Mouse (Mus musculus): ENCODE data around the gene Miga1. TPM values are rescaled to one million over a fixed set of nuclear protein-coding genes. Genes with fewer than 3 reads are reported as not detected.
"Not testable (repeated sequence)": the region's sequence is repeated elsewhere in the genome, so short reads cannot be mapped to it uniquely, and the experiment has no call there.

The Miga1 gene
- polyA plus RNA-seq, 1 experiment from 2014 or later, result 25.8 TPM

DNA sequence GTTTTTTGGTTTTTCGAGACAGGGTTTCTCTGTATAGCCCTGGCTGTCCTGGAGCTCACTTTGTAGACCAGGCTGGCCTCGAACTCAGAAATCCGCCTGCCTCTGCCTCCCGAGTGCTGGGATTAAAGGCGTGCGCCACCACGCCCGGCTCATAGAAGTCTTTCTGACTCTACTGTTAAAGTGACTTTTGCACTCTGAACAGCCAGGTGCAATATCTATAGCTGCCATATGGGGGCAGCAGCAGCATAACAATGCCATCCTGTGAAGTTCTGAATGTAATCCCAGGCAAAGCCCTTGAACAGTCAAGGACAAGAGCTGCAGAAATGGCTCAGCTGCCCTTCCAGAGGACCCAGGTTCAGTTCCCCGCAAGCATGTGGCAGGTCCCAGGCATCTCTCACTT, 80.8 kb downstream of the Miga1 start:
- H3K4me2 ChIP-seq (replicated peaks), result not testable (repeated sequence)
- ATAC-seq (ENCODE audit: low FRiP score, low read depth), result peak; percentile 75

DNA sequence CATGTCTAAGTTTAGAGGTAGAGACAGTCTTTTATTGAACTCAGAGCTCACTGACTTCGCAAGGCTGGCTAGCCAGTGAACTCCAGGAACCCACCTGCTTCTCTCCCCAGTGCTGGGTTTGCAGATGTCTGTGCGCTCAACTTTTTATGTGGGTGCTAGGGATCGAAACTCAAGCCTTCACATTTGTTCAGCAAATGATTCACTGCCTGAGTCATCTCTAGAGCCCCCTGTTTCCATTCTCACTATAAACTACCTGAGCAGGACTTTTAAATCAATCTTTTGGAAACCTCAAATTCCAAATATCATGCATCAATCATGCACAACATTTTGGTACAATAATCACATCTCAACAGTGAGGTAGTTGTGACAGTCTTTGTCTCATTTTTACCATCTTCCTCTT, 82.7 kb downstream of the Miga1 start:
- no peak overlapping the region for H3K27ac ChIP-seq (replicated peaks)
- H3K4me1 ChIP-seq, result peaks cover 5% of the 10 kb centered on the region
- no peaks in the 10 kb centered on the region for H3K9me3 ChIP-seq
- no peak for ATAC-seq (ENCODE audit: low FRiP score, low read depth)
- no peak overlapping the region for H3K4me3 ChIP-seq
- H3K4me2 ChIP-seq (replicated peaks), result no peak overlapping the region
- no peaks in the 10 kb centered on the region for H3K36me3 ChIP-seq
- no peak overlapping the region for H3K9ac ChIP-seq (replicated peaks)
- 85% methylated on average over 3 of the region's 3 CpGs for WGBS
- peaks cover 15% of the 10 kb centered on the region for H3K27me3 ChIP-seq

More for the DNA sequence above, 80.8 kb downstream of the Miga1 start:
- not testable (repeated sequence) for H3K4me3 ChIP-seq; H3K9me3 ChIP-seq; H3K27ac ChIP-seq (replicated peaks); H3K4me1 ChIP-seq; H3K36me3 ChIP-seq; H3K9ac ChIP-seq (replicated peaks)
- 54% methylated on average over 8 of the region's 9 CpGs for WGBS
- peaks cover 31% of the 10 kb centered on the region for H3K27me3 ChIP-seq

DNA sequence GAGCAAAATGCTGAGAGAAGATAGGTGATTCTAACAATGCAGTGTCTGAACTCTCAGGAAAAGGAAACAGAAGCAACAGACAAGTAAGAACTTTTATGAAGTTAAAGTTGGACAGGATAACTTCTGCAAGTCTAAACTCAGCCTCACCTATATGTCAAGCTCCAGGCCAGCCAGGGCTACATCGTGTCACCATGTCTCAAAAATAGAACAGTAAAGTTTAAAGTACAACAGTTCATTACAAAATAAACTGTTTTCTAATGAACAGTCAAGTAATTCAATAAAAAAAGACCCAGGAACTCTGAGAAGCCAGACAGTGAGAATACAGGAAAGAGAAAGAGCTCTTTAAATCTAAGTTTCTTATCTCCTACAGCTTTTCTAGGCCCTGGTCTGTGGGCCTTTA, 89.7 kb downstream of the Miga1 start:
- Histone ChIP-seq H3K4me2 (replicated peaks) (no peak overlapping the region), H3K9me3 (no peaks in the 10 kb centered on the region), H3K27me3 (no peaks in the 10 kb centered on the region), H3K9ac (replicated peaks) (no peak overlapping the region), H3K4me1 (no peaks in the 10 kb centered on the region), H3K4me3 (no peak overlapping the region), H3K27ac (replicated peaks) (no peak overlapping the region), H3K36me3 (no peaks in the 10 kb centered on the region)
- no peak for ATAC-seq (ENCODE audit: low FRiP score, low read depth)
- 82% methylated on average over 1 of the region's 1 CpGs for WGBS

DNA sequence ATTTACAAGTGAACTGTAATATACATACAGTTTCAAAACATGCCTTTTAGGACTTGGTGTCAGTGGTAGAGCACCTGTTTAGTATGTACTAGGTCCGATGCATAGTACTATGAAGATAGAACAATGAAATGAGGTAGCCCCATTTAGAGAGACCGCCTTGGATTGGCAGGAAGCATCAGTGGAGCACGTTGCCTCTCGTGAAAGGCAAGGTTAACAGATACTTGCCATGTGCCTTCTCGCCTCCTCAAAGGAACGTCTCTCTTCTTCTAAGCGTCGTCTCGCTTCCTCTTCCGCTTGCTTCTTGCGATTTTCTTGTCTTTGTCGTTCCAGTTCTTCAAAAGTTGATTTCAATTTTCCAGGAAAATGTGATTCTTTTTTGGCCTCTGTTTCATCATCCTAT, 92.5 kb downstream of the Miga1 start:
- Histone ChIP-seq H3K4me3 (no peak overlapping the region), H3K27me3 (no peaks in the 10 kb centered on the region), H3K36me3 (no peaks in the 10 kb centered on the region), H3K9me3 (no peaks in the 10 kb centered on the region), H3K9ac (replicated peaks) (no peak overlapping the region), H3K4me1 (no peaks in the 10 kb centered on the region), H3K27ac (replicated peaks) (no peak overlapping the region), H3K4me2 (replicated peaks) (no peak overlapping the region)
- no peak for ATAC-seq (ENCODE audit: low FRiP score, low read depth)
- WGBS, result 93% methylated on average over 12 of the region's 12 CpGs

DNA sequence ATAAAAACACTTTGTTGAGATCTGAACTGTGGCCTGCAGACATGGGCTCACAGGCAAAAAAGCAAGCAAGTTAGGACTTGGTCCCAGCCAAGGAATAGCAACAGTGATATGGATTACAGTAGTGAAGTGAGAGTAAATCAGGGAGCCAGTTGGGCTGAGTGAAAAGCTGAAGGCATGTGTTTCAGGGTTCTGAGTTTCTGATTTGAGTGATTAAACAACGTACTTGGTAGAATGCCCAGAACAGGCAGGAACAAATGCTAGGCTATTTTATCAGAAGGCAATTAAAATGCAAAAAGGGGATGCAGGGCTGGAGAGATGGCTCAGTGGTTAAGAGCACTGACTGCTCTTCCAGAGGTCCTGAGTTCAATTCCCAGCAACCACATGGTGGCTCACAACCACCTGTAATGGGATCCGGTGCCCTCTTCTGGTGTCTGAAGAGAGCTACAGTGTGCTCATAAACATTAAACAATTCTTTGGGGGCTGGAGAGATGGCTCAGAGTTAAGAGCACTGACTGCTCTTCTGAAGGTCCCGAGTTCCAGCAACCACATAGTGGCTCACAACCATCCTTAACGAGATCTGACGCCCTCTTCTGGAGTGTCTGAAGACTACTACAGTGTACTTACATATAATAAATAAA, 94.8 kb downstream of the Miga1 start:
- H3K9ac ChIP-seq (replicated peaks), result no peak overlapping the region
- H3K27me3 ChIP-seq, result no peaks in the 10 kb centered on the region
- 0 out of 2 replicates have a peak, but pooled peaks cover 3% of the 10 kb centered on the region for H3K36me3 ChIP-seq
- no peak overlapping the region for H3K4me3 ChIP-seq
- no peak for ATAC-seq (ENCODE audit: low FRiP score, low read depth)
- H3K4me1 ChIP-seq, result no peaks in the 10 kb centered on the region
- H3K9me3 ChIP-seq, result no peaks in the 10 kb centered on the region
- H3K27ac ChIP-seq (replicated peaks), result no peak overlapping the region
- 81% methylated on average over 5 of the region's 5 CpGs for WGBS
- no peak overlapping the region for H3K4me2 ChIP-seq (replicated peaks)

DNA sequence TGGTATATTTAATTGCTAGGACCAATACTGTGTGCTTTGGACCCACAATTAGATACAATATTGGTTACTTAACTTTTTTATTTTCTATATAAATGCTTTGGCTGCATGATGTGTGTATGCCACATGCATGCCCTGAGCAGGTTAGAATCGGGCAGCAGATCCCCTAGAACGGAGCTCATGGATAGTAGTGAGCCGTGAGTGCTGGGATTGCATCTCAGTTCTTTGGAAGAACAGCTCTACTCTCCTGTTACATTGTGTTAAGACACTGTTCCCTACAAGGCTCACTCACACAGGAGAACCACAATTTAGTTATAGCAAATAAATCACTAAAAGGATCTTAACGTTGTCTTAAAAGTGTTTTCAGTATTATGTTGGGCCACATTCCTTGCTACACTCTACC, 96.9 kb downstream of the Miga1 start:
- WGBS, result 82% methylated on average over 4 of the region's 4 CpGs
- H3K9ac ChIP-seq (replicated peaks), result no peak overlapping the region
- no peak overlapping the region for H3K4me3 ChIP-seq
- peaks cover 12% of the 10 kb centered on the region for H3K36me3 ChIP-seq
- no peaks in the 10 kb centered on the region for H3K27me3 ChIP-seq
- no peaks in the 10 kb centered on the region for H3K9me3 ChIP-seq
- ATAC-seq (ENCODE audit: low FRiP score, low read depth), result no peak
- H3K4me1 ChIP-seq, result no peaks in the 10 kb centered on the region
- H3K27ac ChIP-seq (replicated peaks), result no peak overlapping the region
- H3K4me2 ChIP-seq (replicated peaks), result no peak overlapping the region

DNA sequence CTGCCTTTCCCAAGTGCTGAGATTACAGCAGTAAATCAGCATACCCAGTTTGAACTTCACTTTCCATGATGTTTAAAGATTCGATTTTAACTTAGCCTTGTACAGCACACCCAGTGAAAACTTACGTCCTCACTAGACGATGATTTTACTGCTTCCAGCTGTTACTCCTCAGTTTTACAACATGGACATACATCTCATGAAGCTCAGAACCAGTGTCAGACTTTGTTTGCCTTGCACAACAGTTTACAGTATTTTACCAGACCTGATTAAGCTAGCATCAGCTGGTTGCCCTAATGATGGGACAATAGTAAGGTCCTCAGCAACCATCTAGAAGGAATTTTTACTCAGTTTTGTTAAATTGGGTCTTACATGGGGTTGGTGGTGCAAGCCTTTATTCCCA, 99.1 kb downstream of the Miga1 start:
- no peak for ATAC-seq (ENCODE audit: low FRiP score, low read depth)
- 87% methylated on average over 3 of the region's 3 CpGs for WGBS
- Histone ChIP-seq H3K4me1 (no peaks in the 10 kb centered on the region), H3K9ac (replicated peaks) (no peak overlapping the region), H3K4me2 (replicated peaks) (no peak overlapping the region), H3K36me3 (peaks cover 21% of the 10 kb centered on the region), H3K9me3 (no peaks in the 10 kb centered on the region), H3K27me3 (no peaks in the 10 kb centered on the region), H3K4me3 (no peak overlapping the region), H3K27ac (replicated peaks) (no peak overlapping the region)

DNA sequence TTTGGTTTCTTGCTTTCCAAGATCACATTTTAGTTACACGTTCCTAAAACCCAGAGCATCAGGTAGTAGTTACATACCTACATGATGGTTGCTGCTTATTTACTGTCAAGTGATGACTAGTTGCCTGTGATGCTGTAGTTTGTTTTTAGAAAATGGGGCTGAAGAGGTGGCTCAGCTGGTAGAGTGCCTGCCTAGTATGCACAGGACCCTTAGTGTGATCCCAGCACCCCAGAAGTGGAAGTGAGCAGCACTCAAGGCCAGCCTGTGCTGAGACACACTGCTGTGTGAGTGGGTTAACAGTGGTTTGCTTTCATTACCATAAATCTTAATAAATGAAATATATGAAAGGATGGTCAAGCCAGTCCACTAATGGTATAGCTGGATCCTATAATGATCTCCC, 100.6 kb downstream of the Miga1 start:
- Histone ChIP-seq H3K4me1 (no peaks in the 10 kb centered on the region), H3K27me3 (no peaks in the 10 kb centered on the region), H3K9me3 (no peaks in the 10 kb centered on the region), H3K36me3 (peaks cover 31% of the 10 kb centered on the region), H3K4me2 (replicated peaks) (no peak overlapping the region), H3K4me3 (no peak overlapping the region), H3K9ac (replicated peaks) (no peak overlapping the region), H3K27ac (replicated peaks) (no peak overlapping the region)
- WGBS, result 100% methylated on average over 1 of the region's 1 CpGs
- no peak for ATAC-seq (ENCODE audit: low FRiP score, low read depth)

DNA sequence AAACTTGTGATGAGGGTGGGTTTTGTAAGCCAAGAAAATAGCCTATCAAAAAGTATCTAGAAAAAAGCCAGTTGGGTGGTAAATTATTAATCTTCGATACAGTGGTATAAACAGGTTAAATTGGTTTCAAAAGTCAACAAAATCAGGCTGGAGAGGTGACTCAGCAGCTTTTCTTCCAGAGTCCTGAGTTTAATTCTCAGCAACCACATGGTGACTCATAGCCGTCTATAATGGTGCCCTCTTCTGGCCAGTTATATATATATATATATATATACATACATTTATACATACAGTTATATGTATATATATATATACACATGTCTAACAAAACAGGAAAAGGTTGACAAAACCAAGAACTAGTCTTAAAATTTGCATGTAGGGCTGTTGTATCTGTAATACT, 101.4 kb downstream of the Miga1 start:
- H3K36me3 ChIP-seq, result peaks cover 38% of the 10 kb centered on the region
- no peaks in the 10 kb centered on the region for H3K27me3 ChIP-seq
- H3K4me1 ChIP-seq, result no peaks in the 10 kb centered on the region
- no peak overlapping the region for H3K9ac ChIP-seq (replicated peaks)
- ATAC-seq (ENCODE audit: low FRiP score, low read depth), result peak; percentile 25; the same call in 1 of the 2 replicates
- WGBS, result 65% methylated on average over 2 of the region's 2 CpGs
- no peak overlapping the region for H3K27ac ChIP-seq (replicated peaks)
- no peaks in the 10 kb centered on the region for H3K9me3 ChIP-seq
- H3K4me2 ChIP-seq (replicated peaks), result no peak overlapping the region
- no peak overlapping the region for H3K4me3 ChIP-seq

DNA sequence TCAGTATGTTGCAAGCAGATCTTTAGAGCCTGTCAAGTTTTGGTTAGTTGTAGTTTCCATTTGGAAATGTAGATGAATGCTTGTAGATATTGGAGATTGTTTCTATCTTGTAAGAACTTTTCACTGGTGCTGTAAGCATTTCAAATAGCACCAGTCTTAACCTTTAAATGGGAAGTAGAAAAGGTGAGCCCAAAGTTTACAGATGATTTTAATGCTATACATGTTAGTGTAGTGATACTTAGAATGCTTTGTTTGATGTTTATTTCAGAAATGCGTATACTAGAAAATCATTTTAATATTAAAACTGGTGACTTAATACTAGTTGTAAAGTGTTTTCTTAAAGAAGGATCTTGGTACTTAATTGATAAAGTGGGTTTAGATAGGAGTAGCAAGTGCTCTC, 104.4 kb downstream of the Miga1 start:
- Histone ChIP-seq H3K9me3 (no peaks in the 10 kb centered on the region), H3K9ac (replicated peaks) (no peak overlapping the region), H3K27ac (replicated peaks) (no peak overlapping the region), H3K4me3 (no peak overlapping the region), H3K4me1 (no peaks in the 10 kb centered on the region), H3K4me2 (replicated peaks) (no peak overlapping the region), H3K27me3 (no peaks in the 10 kb centered on the region), H3K36me3 (peaks cover 54% of the 10 kb centered on the region)
- no peak for ATAC-seq (ENCODE audit: low FRiP score, low read depth)
- WGBS, result 98% methylated on average over 1 of the region's 1 CpGs

DNA sequence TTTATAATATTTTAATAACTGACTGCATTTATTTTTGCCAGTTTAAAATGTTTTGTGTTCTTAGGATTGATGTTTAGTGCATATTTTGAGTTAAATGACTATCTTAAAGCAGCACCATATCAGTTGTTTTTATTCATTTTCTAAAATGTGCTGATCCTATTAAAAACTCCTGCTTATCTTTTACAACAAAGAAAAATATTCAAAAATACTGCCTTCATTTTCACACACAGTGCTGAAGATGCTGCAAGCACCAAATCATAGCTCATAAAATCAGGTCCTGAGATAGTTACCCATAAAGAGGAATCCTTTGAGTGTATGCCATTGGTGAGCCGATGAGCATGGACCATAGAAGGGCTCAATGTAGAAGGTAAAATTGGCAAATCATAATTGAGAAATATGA, 105.0 kb downstream of the Miga1 start:
- Histone ChIP-seq H3K4me1 (no peaks in the 10 kb centered on the region), H3K27me3 (no peaks in the 10 kb centered on the region), H3K4me2 (replicated peaks) (no peak overlapping the region), H3K27ac (replicated peaks) (no peak overlapping the region), H3K36me3 (peaks cover 55% of the 10 kb centered on the region), H3K4me3 (no peak overlapping the region), H3K9ac (replicated peaks) (no peak overlapping the region), H3K9me3 (no peaks in the 10 kb centered on the region)
- ATAC-seq (ENCODE audit: low FRiP score, low read depth), result no peak
- WGBS, result 100% methylated on average over 1 of the region's 1 CpGs

DNA sequence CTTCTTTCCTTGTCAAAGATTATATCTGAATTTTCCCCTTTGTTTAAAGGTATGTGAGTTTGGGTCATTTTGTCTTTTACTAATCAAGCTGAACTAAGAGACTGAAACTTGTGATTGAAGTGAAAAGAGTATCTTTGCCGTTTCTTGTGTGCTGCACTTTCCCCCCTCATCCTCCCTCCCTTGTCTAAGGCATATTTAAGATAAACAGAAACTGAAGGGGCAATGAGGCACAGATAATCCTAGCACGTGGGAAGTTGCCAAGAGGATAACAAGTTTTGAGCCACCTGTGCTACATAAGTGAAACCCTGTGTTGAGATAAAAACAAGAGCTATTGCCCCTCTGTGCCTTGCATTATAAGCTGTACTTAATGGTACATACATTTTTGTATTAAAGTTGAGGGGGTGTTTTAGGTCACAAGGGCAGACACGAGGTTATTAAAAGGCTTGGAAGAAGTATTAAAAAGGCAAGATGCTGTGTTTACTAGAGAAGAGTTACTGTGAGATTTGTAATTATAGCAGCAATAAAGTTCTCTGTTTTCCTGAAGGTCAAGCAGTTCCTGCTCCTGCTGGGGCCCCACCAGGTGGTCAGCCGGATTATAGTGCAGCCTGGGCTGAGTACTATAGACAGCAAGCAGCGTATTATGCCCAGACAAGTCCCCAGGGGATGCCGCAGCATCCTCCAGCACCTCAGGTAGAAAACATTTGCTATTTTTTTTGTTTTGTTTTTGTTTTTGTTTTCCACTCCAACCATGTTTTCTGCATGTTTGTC, 108.7 kb downstream of the Miga1 start:
- Histone ChIP-seq H3K36me3 (peaks cover 70% of the 10 kb centered on the region), H3K27me3 (no peaks in the 10 kb centered on the region), H3K27ac (replicated peaks) (no peak overlapping the region), H3K4me2 (replicated peaks) (no peak overlapping the region), H3K9ac (replicated peaks) (no peak overlapping the region), H3K4me3 (no peak overlapping the region), H3K9me3 (no peaks in the 10 kb centered on the region), H3K4me1 (no peaks in the 10 kb centered on the region)
- WGBS, result 60% methylated on average over 6 of the region's 6 CpGs
- ATAC-seq (ENCODE audit: low FRiP score, low read depth), result no peak
